In the genomic region with DNA sequence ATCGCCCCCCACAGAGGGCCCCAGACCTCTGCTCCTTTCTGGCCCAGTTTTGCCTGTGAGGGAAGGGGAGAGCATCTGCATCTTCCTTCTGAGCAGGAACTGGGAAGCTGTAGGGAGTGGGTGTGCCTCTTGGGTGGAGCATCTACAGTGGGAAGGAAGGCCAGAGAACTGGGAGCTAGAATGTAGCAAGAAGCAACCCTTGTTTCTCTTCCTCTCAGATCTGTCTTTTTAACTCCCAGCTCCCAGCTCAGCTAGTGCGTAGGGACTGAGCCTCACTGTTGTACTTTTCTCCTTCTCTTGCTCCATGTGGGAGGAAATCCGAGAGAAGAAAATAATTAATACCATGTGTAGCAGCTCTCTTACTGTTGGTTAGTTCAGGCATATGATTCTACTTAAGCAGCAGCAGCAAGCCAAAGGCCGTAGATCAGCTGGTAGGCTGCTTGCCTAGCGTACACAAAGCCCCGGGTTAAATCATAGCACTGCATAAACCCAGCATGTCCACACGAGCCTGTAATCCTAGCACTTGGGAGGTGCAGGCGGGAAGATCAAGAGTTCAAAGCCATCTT, we compare ENCODE assay signal across 9 mouse cellular contexts. TPM values are rescaled to one million over a fixed set of nuclear protein-coding genes. Genes with fewer than 3 reads are reported as not detected.
DNase-seq lines count a peak whose midpoint lies in the region; ATAC-seq and TF ChIP-seq lines count a peak whose summit lies in the region.
"Had no signal": no experiment of that assay in that cellular context is flagged by ENCODE, and none has a peak within 500 bp of the region (broad histone marks: within the 10 kb centered on the region; RNA-seq: fewer than 3 reads in every experiment).

No protein-coding gene starts in this region.

- H3K4me3 ChIP-seq in lung, embryonic 14.5 days (ENCODE audit: low read depth, low read length), result no peak overlapping the region
- peak overlapping the region; percentile 6; the same call in 1 of the 2 replicates for H3K4me3 ChIP-seq in limb, embryonic 14.5 days (replicated peaks; ENCODE audit: low read length)
- H3K4me3 ChIP-seq in olfactory bulb, adult 2 months (ENCODE audit: insufficient read depth, low read depth, low read length), result no peak overlapping the region

- no peak overlapping the region for H3K9ac ChIP-seq in lung, embryonic 14.5 days
- H3K9ac ChIP-seq in limb, embryonic 14.5 days (ENCODE audit: low read depth, low read length, severe bottlenecking), result peak overlapping the region; percentile 32

- peak overlapping the region; percentile 51; the same call in 1 of the 2 replicates for H3K27ac ChIP-seq in lung, embryonic 14.5 days (ENCODE audit: low read depth)
- H3K27ac ChIP-seq in limb, embryonic 14.5 days (replicated peaks; ENCODE audit: low read depth, low read length), result peak overlapping the region; percentile 83
- peak overlapping the region; percentile 11 for H3K27ac ChIP-seq in olfactory bulb, adult 2 months (ENCODE audit: insufficient read depth, low read depth, low read length)

- no peaks in the 10 kb centered on the region for H3K27me3 ChIP-seq in lung, embryonic 14.5 days (ENCODE audit: insufficient read depth, low read length)
- H3K27me3 ChIP-seq in limb, embryonic 14.5 days (ENCODE audit: control insufficient read depth, insufficient read depth, low read length), result no peaks in the 10 kb centered on the region
- H3K27me3 ChIP-seq: Patski had no signal

- 0 out of 2 replicates have a peak, but pooled peaks have one; percentile 12 for TF ChIP-seq CTCF in lung, embryonic 14.5 days (IDR thresholded peaks at IDR 0.05; ENCODE audit: low read depth)
- TF ChIP-seq CTCF in olfactory bulb, adult 2 months (IDR thresholded peaks at IDR 0.05; ENCODE audit: insufficient read depth, low read depth, low read length), result no peak

- no peak for TF ChIP-seq POLR2A in limb, embryonic 14.5 days (IDR thresholded peaks at IDR 0.05; ENCODE audit: borderline replicate concordance, extremely low read depth, insufficient read depth, insufficient read length)
- no peak for TF ChIP-seq POLR2A in olfactory bulb, adult 2 months (IDR thresholded peaks at IDR 0.05; ENCODE audit: insufficient read depth, low read depth, low read length)

- no peaks in the 10 kb centered on the region for H3K9me3 ChIP-seq in lung, embryonic 14.5 days (ENCODE audit: low read depth, low read length)
- no peaks in the 10 kb centered on the region for H3K9me3 ChIP-seq in limb, embryonic 14.5 days (ENCODE audit: control insufficient read depth, low read length)

- peak overlapping the region; percentile 31; the same call in 1 of the 2 replicates for H3K4me2 ChIP-seq in lung, embryonic 14.5 days
- peak overlapping the region; percentile 37 for H3K4me2 ChIP-seq in limb, embryonic 14.5 days (replicated peaks; ENCODE audit: low read depth, low read length, severe bottlenecking)

- WGBS in lung, embryonic 14.5 days, result 19% methylated on average over 8 of the region's 8 CpGs
- WGBS in limb, embryonic 14.5 days, result 8% methylated on average over 8 of the region's 8 CpGs
- 25% methylated on average over 8 of the region's 8 CpGs for WGBS in olfactory bulb, adult 2 months

- ATAC-seq in lung, embryonic 14.5 days (ENCODE audit: insufficient read depth), result peak; percentile 42; the same call in 1 of the 2 replicates
- peak; percentile 89 for ATAC-seq in limb, embryonic 14.5 days (ENCODE audit: low FRiP score, low read depth)
- ATAC-seq: Patski had no signal

- peaks cover 6% of the 10 kb centered on the region; the same call in 1 of the 2 replicates for H3K36me3 ChIP-seq in lung, embryonic 14.5 days (ENCODE audit: insufficient read depth)
- peaks cover 8% of the 10 kb centered on the region; the same call in 1 of the 2 replicates for H3K36me3 ChIP-seq in limb, embryonic 14.5 days (ENCODE audit: control insufficient read depth, insufficient read depth, low read length)

- DNase-seq in lung, embryonic 14.5 days, result peak; percentile 51
- DNase-seq in lung, adult 18-20 months, result no peak
- peak; percentile 90 for DNase-seq in forelimb bud, embryonic 11.5 days (ENCODE audit: low read depth, low spot score)
- peak; percentile 88 for DNase-seq in limb, embryonic 14.5 days (ENCODE audit: low spot score)
- no peak for DNase-seq in cerebellum, postnatal 10 days
- no peak for DNase-seq in urinary bladder, adult 2 months (ENCODE audit: low spot score)
- no peak for DNase-seq in ovary, postnatal 14 days (ENCODE audit: low spot score)

- peaks cover 31% of the 10 kb centered on the region for H3K4me1 ChIP-seq in lung, embryonic 14.5 days (ENCODE audit: insufficient read depth)
- peaks cover 66% of the 10 kb centered on the region for H3K4me1 ChIP-seq in limb, embryonic 14.5 days (ENCODE audit: control insufficient read depth, insufficient read depth, low read length)
- peaks cover 36% of the 10 kb centered on the region for H3K4me1 ChIP-seq in olfactory bulb, adult 2 months (ENCODE audit: control insufficient read depth, insufficient read depth, low read length)

RNA-seq across cellular contexts. Expression of a gene that starts 7.8 kb away (rescaled TPM):
- 671 and 678 TPM in 2 replicates for polyA plus RNA-seq in lung, embryonic 14.5 days (2014; fragmentation: Nextera tagmentation; extraction: Ambion mirVana)
- 674 and 696 TPM in 2 replicates for polyA plus RNA-seq in limb, embryonic 14.5 days (2012; rRNA removed)
- polyA plus RNA-seq in limb, embryonic 14.5 days (2014; fragmentation: Nextera tagmentation; extraction: Ambion mirVana), result 746 and 782 TPM in 2 replicates
- not detected in 2 replicates for polyA plus RNA-seq in olfactory bulb, adult 2 months (2012; ENCODE audit: insufficient read depth, insufficient read length, low replicate concordance, missing spikeins)
- polyA plus RNA-seq in urinary bladder, adult 2 months (2012; rRNA removed), result 427 and 481 TPM in 2 replicates

Comparison
In these comparisons a context has a peak if more than half of its experiments do, and no peak if none do; other contexts are left out.
1. DNase-seq: peak in lung, embryonic 14.5 days (single experiment), forelimb bud, embryonic 11.5 days (single experiment) and limb, embryonic 14.5 days (single experiment); none in lung, adult 18-20 months (0 of 2), cerebellum, postnatal 10 days (0 of 2), urinary bladder, adult 2 months (single experiment) and ovary, postnatal 14 days (single experiment).
2. H3K27ac ChIP-seq: peak in every context shown above with its lines; median percentile 83 in limb, embryonic 14.5 days; 51 in lung, embryonic 14.5 days; 11 in olfactory bulb, adult 2 months.